Mouse (Mus musculus) liver, embryonic 13.5 days (tissue): ENCODE results near the gene Lexm. TPM values are rescaled to one million over a fixed set of nuclear protein-coding genes. Genes with fewer than 3 reads are reported as not detected.

Experiments used
- ATAC-seq: fragments of 200-750 bp; cut with Nextera tagmentation; 2 replicates; pipeline ENCODE4 v1.8.0; 2017; ENCODE audit warnings: low read depth, mild to moderate bottlenecking, moderate number of reproducible peaks, moderate library complexity
- DNase-seq: peaks from one replicate; pipeline ENCODE4 v3.0.0; 2022
- H3K27ac ChIP-seq: fragments of 300-500 bp; sonication (generic); 2 replicates; pipeline ENCODE4 v1.5.1; 2015; ENCODE audit warnings: moderate library complexity, mild to moderate bottlenecking, inconsistent platforms
- H3K27me3 ChIP-seq: fragments of 300-500 bp; sonication (generic); 2 replicates; pipeline ENCODE4 v1.6.1; 2015; ENCODE audit warnings: mild to moderate bottlenecking, inconsistent platforms
- H3K36me3 ChIP-seq: fragments of 300-500 bp; sonication (generic); 2 replicates; pipeline ENCODE4 v1.6.1; 2015; ENCODE audit warnings: mild to moderate bottlenecking, inconsistent platforms
- H3K4me1 ChIP-seq: fragments of 300-500 bp; sonication (generic); replicated peaks from 2 replicates; pipeline ENCODE4 v1.6.1; 2015; ENCODE audit warnings: inconsistent platforms
- H3K4me2 ChIP-seq: fragments of 300-500 bp; sonication (generic); 2 replicates; pipeline ENCODE4 v1.6.1; 2015; ENCODE audit warnings: inconsistent platforms, mild to moderate bottlenecking, moderate library complexity
- H3K4me3 ChIP-seq: fragments of 300-500 bp; sonication (generic); replicated peaks from 2 replicates; pipeline ENCODE4 v1.5.1; 2015; ENCODE audit warnings: mild to moderate bottlenecking, inconsistent platforms
- H3K9ac ChIP-seq: fragments of 300-500 bp; sonication (generic); 2 replicates; pipeline ENCODE4 v1.6.1; 2015; ENCODE audit warnings: mild to moderate bottlenecking, inconsistent platforms
- H3K9me3 ChIP-seq: fragments of 300-500 bp; sonication (generic); replicated peaks from 2 replicates; pipeline ENCODE4 v1.6.1; 2016; ENCODE audit warnings: inconsistent platforms
- WGBS: fragments of 180-500 bp; shearing (Covaris S2); methylation state at CpG from one replicate; pipeline ENCODE4 v1.1.7; 2015; ENCODE audit not compliant: insufficient replicate concordance; 5-methylcytosine and 5-hydroxymethylcytosine counted together
- polyA plus RNA-seq: library from polyadenylated mRNA; unstranded; fragments of >200 nt; fragmentation: Nextera tagmentation; extraction: Ambion mirVana; gene quantifications from 2 replicates; pipeline ENCODE4 v1.2.1, GENCODE M21; 2015

Gene Lexm
- polyA plus RNA-seq: 0.24 and 0.30 TPM in 2 replicates

DNA sequence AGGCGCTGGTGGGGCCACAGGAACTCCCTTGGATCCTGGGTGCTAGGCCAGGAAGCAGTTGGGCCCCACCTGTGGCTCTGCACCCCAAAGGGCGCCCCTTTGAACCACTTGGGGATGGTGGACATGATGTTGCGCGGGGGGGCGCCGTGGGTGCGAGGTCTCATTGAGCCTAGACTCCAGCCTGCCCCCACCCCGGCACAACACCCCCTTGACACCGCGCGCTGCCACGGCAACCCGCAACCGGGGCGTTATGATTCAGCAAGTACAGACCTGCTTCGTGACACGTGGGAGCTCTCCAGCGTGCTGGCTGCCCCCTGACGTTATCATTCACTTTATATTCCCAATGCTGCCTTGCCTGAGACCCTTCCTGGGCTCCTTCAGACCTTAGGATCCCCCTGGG is at the start of gene Lexm:
TSS of gene Lexm (minus strand) at position 186 of the 400 bp plus-strand sequence.
- no peak within 1 kb of the TSS for H3K9ac ChIP-seq
- H3K27ac ChIP-seq: no peak within 1 kb of the TSS
- H3K4me1 ChIP-seq: peaks cover 44% of the 10 kb centered on the region
- H3K27me3 ChIP-seq: peaks cover 44% of the 10 kb centered on the region
- peak within 1 kb of the TSS; percentile 60 for H3K4me2 ChIP-seq
- 0 out of 2 replicates have a peak within 1 kb of the TSS, but pooled peaks have one; percentile 23 for H3K4me3 ChIP-seq
- WGBS: 1% methylated on average over 19 of the region's 19 CpGs
- H3K36me3 ChIP-seq: no peaks in the 10 kb centered on the region
- DNase-seq (peak; percentile 62), ATAC-seq (peak; percentile 48)
- no peaks in the 10 kb centered on the region for H3K9me3 ChIP-seq

GRCm38 (mm10) chr4:106666546-106666945 is 49.5 kb upstream of the Lexm start:
- ATAC-seq: no peak
- DNase-seq: no peak
- Histone ChIP-seq H3K4me3 (no peak overlapping the region), H3K9me3 (no peaks in the 10 kb centered on the region), H3K27me3 (no peaks in the 10 kb centered on the region), H3K36me3 (peaks cover 100% of the 10 kb centered on the region), H3K4me2 (no peak overlapping the region), H3K4me1 (no peaks in the 10 kb centered on the region), H3K27ac (no peak overlapping the region), H3K9ac (no peak overlapping the region)
- WGBS: 84% methylated on average over 2 of the region's 2 CpGs

DNA sequence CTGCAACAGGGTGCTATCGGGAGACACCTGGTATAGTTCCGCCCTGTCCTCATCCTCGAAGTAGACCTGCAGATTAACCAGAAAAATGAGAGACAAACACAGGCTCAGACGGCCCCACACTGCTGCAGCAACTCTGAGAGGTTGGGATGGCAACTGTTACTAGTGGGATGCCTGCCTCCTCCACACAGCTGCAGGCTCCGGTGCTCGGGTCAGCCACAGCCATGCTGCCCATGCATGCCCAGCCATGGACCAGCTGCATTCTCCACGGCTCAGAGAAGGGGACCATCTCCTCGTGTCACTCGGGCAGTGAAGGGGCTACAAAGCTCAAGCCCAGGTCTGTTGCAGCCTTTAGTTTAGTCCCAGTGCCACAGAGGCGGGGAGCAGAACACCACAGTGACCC is 48.6 kb upstream of the Lexm start:
- no peak overlapping the region for H3K9ac ChIP-seq
- no peak overlapping the region for H3K27ac ChIP-seq
- DNase-seq: no peak
- no peaks in the 10 kb centered on the region for H3K9me3 ChIP-seq
- H3K4me3 ChIP-seq: no peak overlapping the region
- H3K4me1 ChIP-seq: no peaks in the 10 kb centered on the region
- H3K36me3 ChIP-seq: peaks cover 100% of the 10 kb centered on the region
- ATAC-seq: no peak
- no peak overlapping the region for H3K4me2 ChIP-seq
- 85% methylated on average over 10 of the region's 10 CpGs for WGBS
- H3K27me3 ChIP-seq: no peaks in the 10 kb centered on the region

GRCm38 (mm10) chr4:106665269-106665668 is 48.2 kb upstream of the Lexm start:
- H3K4me1 ChIP-seq: no peaks in the 10 kb centered on the region
- no peak for DNase-seq
- H3K36me3 ChIP-seq: peaks cover 100% of the 10 kb centered on the region
- WGBS: 89% methylated on average over 2 of the region's 2 CpGs
- H3K9ac ChIP-seq: no peak overlapping the region
- no peak for ATAC-seq
- H3K4me3 ChIP-seq: no peak overlapping the region
- no peak overlapping the region for H3K4me2 ChIP-seq
- no peak overlapping the region for H3K27ac ChIP-seq
- no peaks in the 10 kb centered on the region for H3K27me3 ChIP-seq
- no peaks in the 10 kb centered on the region for H3K9me3 ChIP-seq

DNA sequence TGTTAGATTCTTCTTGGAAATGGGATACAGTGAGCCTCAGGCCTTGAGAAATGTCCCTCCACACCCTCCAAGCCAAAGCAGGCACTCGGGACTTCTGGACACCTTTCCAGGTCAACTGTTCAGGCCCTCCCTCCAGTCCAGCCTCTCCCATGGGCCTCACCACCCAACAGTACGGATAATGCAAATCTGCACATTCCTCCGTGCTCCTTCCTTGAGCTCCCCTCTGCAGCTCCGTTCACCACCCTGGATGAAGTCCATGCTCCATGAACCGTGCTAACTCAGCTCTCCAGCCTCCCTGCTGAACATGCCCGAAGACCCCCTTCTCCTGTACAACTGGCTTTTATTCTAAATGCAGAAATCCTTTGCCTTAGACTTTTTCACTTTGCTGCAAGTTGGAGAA is 47.7 kb upstream of the Lexm start:
- H3K27me3 ChIP-seq: no peaks in the 10 kb centered on the region
- H3K9me3 ChIP-seq: no peaks in the 10 kb centered on the region
- H3K4me2 ChIP-seq: no peak overlapping the region
- H3K4me1 ChIP-seq: no peaks in the 10 kb centered on the region
- H3K27ac ChIP-seq: no peak overlapping the region
- ATAC-seq: no peak
- H3K36me3 ChIP-seq: peaks cover 100% of the 10 kb centered on the region
- WGBS: 86% methylated on average over 6 of the region's 6 CpGs
- no peak overlapping the region for H3K4me3 ChIP-seq
- no peak for DNase-seq
- H3K9ac ChIP-seq: no peak overlapping the region

GRCm38 (mm10) chr4:106663956-106664470 is 47.0 kb upstream of the Lexm start:
- no peak overlapping the region for H3K4me3 ChIP-seq
- ATAC-seq (no peak), DNase-seq (no peak)
- no peaks in the 10 kb centered on the region for H3K4me1 ChIP-seq
- no peak overlapping the region for H3K4me2 ChIP-seq
- H3K27me3 ChIP-seq: no peaks in the 10 kb centered on the region
- no peaks in the 10 kb centered on the region for H3K9me3 ChIP-seq
- no peak overlapping the region for H3K9ac ChIP-seq
- 85% methylated on average over 5 of the region's 5 CpGs for WGBS
- H3K36me3 ChIP-seq: peaks cover 99% of the 10 kb centered on the region
- H3K27ac ChIP-seq: no peak overlapping the region

- 81% methylated on average over 10 of the region's 10 CpGs for WGBS
- no peak for ATAC-seq
These were observed 38.6 kb upstream of the Lexm start for GRCm38 (mm10) chr4:106655681-106656080.

GRCm38 (mm10) chr4:106653051-106653450 is 36.0 kb upstream of the Lexm start:
- ATAC-seq (no peak), DNase-seq (no peak)
- no peak overlapping the region for H3K27ac ChIP-seq
- 90% methylated on average over 15 of the region's 15 CpGs for WGBS
- H3K9ac ChIP-seq: no peak overlapping the region
- no peak overlapping the region for H3K4me2 ChIP-seq
- no peaks in the 10 kb centered on the region for H3K9me3 ChIP-seq
- peaks cover 11% of the 10 kb centered on the region; the same call in 1 of the 2 replicates for H3K27me3 ChIP-seq
- H3K36me3 ChIP-seq: peaks cover 31% of the 10 kb centered on the region
- H3K4me1 ChIP-seq: peaks cover 15% of the 10 kb centered on the region
- H3K4me3 ChIP-seq: no peak overlapping the region

More at GRCm38 (mm10) chr4:106655681-106656080, 38.6 kb upstream of the Lexm start:
- Histone ChIP-seq H3K9ac (no peak overlapping the region), H3K4me1 (peaks cover 15% of the 10 kb centered on the region), H3K9me3 (no peaks in the 10 kb centered on the region), H3K36me3 (peaks cover 48% of the 10 kb centered on the region), H3K4me3 (no peak overlapping the region), H3K27me3 (no peaks in the 10 kb centered on the region), H3K27ac (no peak overlapping the region), H3K4me2 (no peak overlapping the region)
- DNase-seq: no peak

GRCm38 (mm10) chr4:106652546-106652945 is 35.5 kb upstream of the Lexm start:
- 59% methylated on average over 3 of the region's 3 CpGs for WGBS
- peaks cover 27% of the 10 kb centered on the region for H3K36me3 ChIP-seq

GRCm38 (mm10) chr4:106650833-106651527 is 33.9 kb upstream of the Lexm start, which contains the start of gene Pars2:
TSS of gene Pars2 (plus strand) at chr4:106651069.
- peaks cover 18% of the 10 kb centered on the region for H3K27me3 ChIP-seq
- peak within 1 kb of the TSS; percentile 73 for H3K9ac ChIP-seq
- peaks cover 15% of the 10 kb centered on the region for H3K4me1 ChIP-seq
- no peaks in the 10 kb centered on the region for H3K9me3 ChIP-seq
- peak within 1 kb of the TSS; percentile 84 for H3K4me2 ChIP-seq
- ATAC-seq: peak; percentile 97
- H3K4me3 ChIP-seq: peak within 1 kb of the TSS; percentile 68
- WGBS: 2% methylated on average over 40 of the region's 40 CpGs
- H3K27ac ChIP-seq: peak within 1 kb of the TSS; percentile 40; the same call in 1 of the 2 replicates
- peaks cover 24% of the 10 kb centered on the region for H3K36me3 ChIP-seq
- peak; percentile 96 for DNase-seq

More at GRCm38 (mm10) chr4:106652546-106652945, 35.5 kb upstream of the Lexm start:
- ATAC-seq: no peak
- no peaks in the 10 kb centered on the region for H3K9me3 ChIP-seq
- H3K27me3 ChIP-seq: peaks cover 14% of the 10 kb centered on the region
- no peak overlapping the region for H3K9ac ChIP-seq
- H3K4me3 ChIP-seq: no peak overlapping the region
- H3K4me1 ChIP-seq: peaks cover 15% of the 10 kb centered on the region
- DNase-seq: no peak
- H3K27ac ChIP-seq: no peak overlapping the region
- H3K4me2 ChIP-seq: no peak overlapping the region

DNA sequence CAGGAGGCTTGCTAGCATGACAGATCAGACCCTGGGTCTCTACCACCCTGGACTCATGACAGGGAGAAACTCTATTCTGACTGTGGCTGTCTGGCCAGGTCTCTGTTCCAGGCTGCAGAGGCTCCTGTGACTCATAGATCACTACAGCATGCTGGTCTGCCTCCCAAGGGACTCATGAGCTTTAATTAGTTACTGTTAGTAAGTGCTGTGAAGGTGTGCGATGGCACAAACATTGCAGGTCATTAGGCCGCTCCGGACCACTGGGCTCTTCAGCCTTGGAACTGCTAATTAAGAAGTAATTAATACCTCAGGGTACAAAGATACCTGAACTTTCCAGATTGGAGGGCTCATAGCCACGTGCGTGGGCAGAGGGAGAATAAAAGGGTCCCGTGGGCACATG is 30.1 kb upstream of the Lexm start:
- H3K4me1 ChIP-seq: peaks cover 13% of the 10 kb centered on the region
- H3K9ac ChIP-seq: no peak overlapping the region
- no peaks in the 10 kb centered on the region for H3K36me3 ChIP-seq
- peaks cover 18% of the 10 kb centered on the region for H3K27me3 ChIP-seq
- no peaks in the 10 kb centered on the region for H3K9me3 ChIP-seq
- no peak overlapping the region for H3K27ac ChIP-seq
- ATAC-seq: no peak
- H3K4me2 ChIP-seq: no peak overlapping the region
- H3K4me3 ChIP-seq: no peak overlapping the region
- 75% methylated on average over 6 of the region's 6 CpGs for whole genome bisulfite sequencing
- DNase-seq: no peak
